Mouse (Mus musculus) testis, adult 2 months (tissue): Measurements from ENCODE around the gene S100pbp. TPM values are rescaled to one million over a fixed set of nuclear protein-coding genes. Genes with fewer than 3 reads are reported as not detected.

Experiments used
- H3K27ac ChIP-seq: fragments of 200-500 bp; 2 replicates; pipeline ENCODE4 v1.5.1; 2012; ENCODE audit warnings: low read depth, low read length; ENCODE audit not compliant: control insufficient read depth, insufficient read depth
- H3K27me3 ChIP-seq: fragments of 200-500 bp; 2 replicates; pipeline ENCODE4 v1.6.1; 2012; ENCODE audit warnings: mild to moderate bottlenecking, low read length, moderate library complexity; ENCODE audit not compliant: control insufficient read depth, insufficient read depth
- H3K36me3 ChIP-seq: fragments of 200-500 bp; 2 replicates; pipeline ENCODE4 v1.6.1; 2012; ENCODE audit warnings: mild to moderate bottlenecking, low read length; ENCODE audit not compliant: control insufficient read depth, insufficient read depth
- H3K4me1 ChIP-seq: fragments of 200-500 bp; 2 replicates; pipeline ENCODE4 v1.6.1; 2012; ENCODE audit warnings: low read length; ENCODE audit not compliant: control insufficient read depth, insufficient read depth
- H3K4me3 ChIP-seq: fragments of 200-500 bp; 2 replicates; pipeline ENCODE4 v1.5.1; 2012; ENCODE audit warnings: low read depth, mild to moderate bottlenecking, low read length, moderate library complexity, mixed read lengths; ENCODE audit not compliant: control insufficient read depth
- CTCF ChIP-seq: fragments of 200-500 bp; IDR thresholded peaks from 2 replicates; pipeline ENCODE4 v1.5.1; 2012; ENCODE audit warnings: low read depth, mild to moderate bottlenecking, inconsistent platforms, low read length, moderate library complexity; ENCODE audit not compliant: control insufficient read depth, insufficient read depth, insufficient replicate concordance
- POLR2A ChIP-seq: fragments of 200-500 bp; IDR thresholded peaks from 2 replicates; pipeline ENCODE4 v1.6.1; 2012; ENCODE audit warnings: low read depth, mild to moderate bottlenecking, inconsistent platforms, low read length, moderate library complexity; ENCODE audit not compliant: control insufficient read depth
- polyA plus RNA-seq: library from polyadenylated mRNA; depleted of rRNA; stranded (reverse); fragments of >200 nt; gene quantifications from 2 replicates; pipeline ENCODE4 v1.2.3, GENCODE M21; 2012

The S100pbp gene
- polyA plus RNA-seq, 1 experiment, result 34.6 TPM

DNA sequence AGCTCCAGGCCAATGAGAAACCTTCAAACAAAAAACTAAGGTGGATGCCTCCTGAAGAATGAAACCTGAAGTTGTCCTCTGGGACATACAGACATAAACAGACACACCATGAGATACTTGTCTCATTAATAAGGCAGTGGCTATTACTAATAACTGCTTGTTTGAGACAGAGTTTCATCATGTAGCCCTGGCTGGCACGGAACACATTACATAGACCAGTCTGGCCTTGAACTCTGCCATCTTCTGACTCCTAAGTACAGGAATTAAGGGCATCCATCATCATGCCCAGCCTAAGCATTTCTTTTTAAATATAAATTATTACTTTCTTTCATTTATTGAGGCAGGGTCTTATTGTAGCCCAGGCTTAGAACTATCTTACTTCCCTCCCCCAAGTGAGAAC is 28.5 kb downstream of the S100pbp start:
- Histone ChIP-seq H3K27me3 (no peaks in the 10 kb centered on the region), H3K4me1 (no peaks in the 10 kb centered on the region), H3K4me3 (no peak overlapping the region), H3K36me3 (peaks cover 2% of the 10 kb centered on the region; the same call in 1 of the 2 replicates), H3K27ac (no peak overlapping the region)
- TF ChIP-seq CTCF (no peak), POLR2A (no peak)

DNA sequence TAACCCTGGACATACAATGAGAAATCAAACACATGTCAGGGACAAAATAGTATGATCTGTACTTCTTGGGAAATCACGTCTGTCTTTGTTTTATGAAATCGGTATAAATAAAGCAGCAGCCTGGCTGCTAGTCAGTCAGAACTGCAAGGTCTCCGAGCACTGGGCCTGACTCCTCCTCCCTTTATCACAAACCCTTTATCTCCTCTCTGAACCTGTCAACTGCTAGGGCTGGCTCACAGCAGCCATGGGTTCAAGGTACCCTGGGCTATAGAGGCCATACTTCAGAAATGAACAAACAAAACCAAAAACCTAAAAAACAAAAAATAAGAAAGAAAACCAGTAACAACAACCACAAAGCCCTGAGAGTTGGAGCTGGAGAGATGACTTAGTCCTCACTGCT is 31.0 kb downstream of the S100pbp start:
- TF ChIP-seq POLR2A (no peak), CTCF (no peak)
- Histone ChIP-seq H3K4me3 (no peak overlapping the region), H3K27ac (no peak overlapping the region), H3K27me3 (no peaks in the 10 kb centered on the region), H3K36me3 (peaks cover 2% of the 10 kb centered on the region; the same call in 1 of the 2 replicates), H3K4me1 (no peaks in the 10 kb centered on the region)

DNA sequence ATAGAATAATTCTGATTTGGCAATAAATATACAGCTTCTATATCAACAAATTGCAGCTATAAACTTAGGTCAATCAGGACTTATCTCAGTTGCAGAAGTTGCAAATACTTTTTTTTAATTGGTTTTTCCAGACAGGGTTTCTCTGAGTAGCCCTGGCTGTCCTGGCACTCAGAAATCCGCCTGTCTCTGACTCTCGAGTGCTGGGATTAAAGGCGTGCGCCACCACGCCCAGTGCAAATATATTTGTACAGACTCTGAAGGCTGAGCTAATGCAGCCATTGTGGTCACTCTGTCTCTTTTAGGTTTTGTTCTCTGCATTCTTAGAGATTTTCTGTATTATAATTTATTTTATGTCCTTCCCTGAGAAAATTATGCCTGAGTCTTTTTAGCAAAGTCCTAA is 32.0 kb downstream of the S100pbp start:
- no peaks in the 10 kb centered on the region for H3K4me1 ChIP-seq
- H3K27me3 ChIP-seq, result no peaks in the 10 kb centered on the region
- no peak overlapping the region for H3K4me3 ChIP-seq
- no peak overlapping the region for H3K27ac ChIP-seq
- H3K36me3 ChIP-seq, result peaks cover 2% of the 10 kb centered on the region; the same call in 1 of the 2 replicates
- TF ChIP-seq POLR2A (no peak), CTCF (no peak)

DNA sequence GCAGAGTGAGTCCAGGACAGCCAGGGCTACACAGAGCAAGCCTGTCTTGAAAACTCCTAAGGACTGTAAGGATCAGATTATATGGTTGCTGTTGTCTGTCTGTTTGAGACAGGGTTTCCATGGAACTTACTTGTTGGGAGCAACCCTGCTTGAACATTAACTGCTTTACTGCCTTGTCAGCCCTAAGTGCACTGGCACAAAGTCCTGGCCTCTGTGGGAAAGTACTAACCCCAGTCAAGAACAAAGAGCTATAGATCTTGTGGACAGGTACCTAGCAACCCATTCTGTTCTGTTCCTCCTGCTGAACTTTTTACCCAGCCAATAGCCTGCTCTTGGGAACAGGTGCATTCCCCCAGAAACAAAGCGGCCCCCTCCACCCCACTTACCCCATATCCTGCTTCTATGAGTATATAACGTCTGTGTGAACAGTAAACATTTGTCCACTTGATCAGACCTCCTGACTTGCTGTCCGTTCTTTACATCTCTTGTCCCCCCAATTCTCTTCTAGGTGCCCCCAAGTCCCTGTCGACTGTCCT is 38.2 kb downstream of the S100pbp start:
- Histone ChIP-seq H3K27me3 (no peaks in the 10 kb centered on the region), H3K4me3 (peak overlapping the region; percentile 42; the same call in 1 of the 2 replicates), H3K27ac (no peak overlapping the region), H3K4me1 (no peaks in the 10 kb centered on the region), H3K36me3 (peaks cover 3% of the 10 kb centered on the region)
- no peak for TF ChIP-seq CTCF

DNA sequence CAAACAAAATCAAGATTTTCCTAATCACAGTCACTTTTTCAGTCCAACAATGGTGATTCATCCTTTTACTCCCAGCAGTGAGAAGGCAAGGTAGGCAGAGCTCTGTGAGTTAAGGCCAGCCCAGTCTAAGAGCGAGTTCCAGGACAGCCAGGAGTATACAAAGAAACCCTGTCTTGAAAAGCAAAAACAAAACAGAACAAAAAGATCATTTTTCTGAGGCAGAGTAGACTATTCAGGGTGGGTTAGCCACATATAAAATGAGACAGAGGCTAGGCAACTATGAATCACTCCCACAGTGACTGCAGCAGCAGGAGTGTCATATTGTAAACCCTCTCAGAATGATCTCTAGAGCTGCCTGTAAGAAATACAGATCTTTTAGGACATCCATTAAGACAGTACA is 40.2 kb downstream of the S100pbp start:
- TF ChIP-seq CTCF (no peak), POLR2A (no peak)
- Histone ChIP-seq H3K4me1 (peaks cover 2% of the 10 kb centered on the region; the same call in 1 of the 2 replicates), H3K27ac (peak overlapping the region; percentile 63), H3K36me3 (peaks cover 2% of the 10 kb centered on the region), H3K27me3 (no peaks in the 10 kb centered on the region), H3K4me3 (peak overlapping the region; percentile 68)

DNA sequence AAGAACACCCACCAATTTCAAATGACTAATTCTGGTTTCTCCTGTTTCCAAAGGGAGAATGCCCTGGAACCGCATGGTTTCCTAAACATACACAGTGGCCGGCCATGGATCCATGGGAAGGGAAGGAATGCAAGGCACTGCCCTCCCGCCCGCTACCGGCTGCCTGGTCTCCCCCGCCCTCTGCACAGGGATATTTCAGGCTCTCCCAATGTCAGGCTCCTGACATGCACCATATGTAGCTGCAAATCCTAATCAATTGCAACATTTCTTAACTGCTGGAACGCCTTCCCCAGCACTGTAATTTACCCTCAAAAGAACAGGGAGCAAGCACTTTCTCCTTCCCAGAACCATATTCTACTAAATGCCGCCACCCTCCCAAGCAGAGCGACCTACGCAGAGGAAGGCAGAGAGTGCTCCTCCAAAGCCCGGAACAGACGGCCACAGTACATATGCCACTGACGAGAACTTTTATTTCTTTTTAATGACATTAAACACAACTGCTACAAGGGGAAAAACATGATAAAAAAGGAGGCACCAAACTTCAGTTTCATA is 41.9 kb downstream of the S100pbp start:
- no peaks in the 10 kb centered on the region for H3K27me3 ChIP-seq
- peaks cover 1% of the 10 kb centered on the region for H3K36me3 ChIP-seq
- no peak for TF ChIP-seq POLR2A
- no peak for TF ChIP-seq CTCF
- H3K4me1 ChIP-seq, result peaks cover 2% of the 10 kb centered on the region; the same call in 1 of the 2 replicates
- peak overlapping the region; percentile 19 for H3K4me3 ChIP-seq
- H3K27ac ChIP-seq, result no peak overlapping the region

DNA sequence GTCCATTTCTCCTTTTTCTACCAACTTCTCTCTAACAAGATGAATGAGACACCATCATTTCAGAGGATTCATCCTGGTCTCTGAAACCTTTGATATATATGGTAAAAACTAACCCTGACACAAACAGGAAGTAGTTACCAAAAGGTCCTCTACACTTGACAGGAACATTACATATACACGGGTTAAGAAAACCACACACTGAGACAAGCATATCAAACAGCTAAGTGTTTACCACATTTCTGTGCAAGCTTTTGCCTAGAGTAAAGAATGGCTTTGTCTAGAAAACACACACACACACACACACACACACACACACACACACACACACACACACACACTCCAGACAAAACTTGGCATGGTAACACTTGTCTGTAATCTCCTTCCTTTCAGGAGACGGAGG is 43.1 kb downstream of the S100pbp start:
- Histone ChIP-seq H3K4me3 (no peak overlapping the region), H3K4me1 (peaks cover 2% of the 10 kb centered on the region; the same call in 1 of the 2 replicates), H3K27me3 (no peaks in the 10 kb centered on the region), H3K36me3 (peaks cover 1% of the 10 kb centered on the region), H3K27ac (0 out of 2 replicates have a peak overlapping the region, but pooled peaks have one; percentile 4)
- TF ChIP-seq POLR2A (no peak), CTCF (no peak)
